ENCODE assay signal across 16 mouse cellular contexts in the genomic region with DNA sequence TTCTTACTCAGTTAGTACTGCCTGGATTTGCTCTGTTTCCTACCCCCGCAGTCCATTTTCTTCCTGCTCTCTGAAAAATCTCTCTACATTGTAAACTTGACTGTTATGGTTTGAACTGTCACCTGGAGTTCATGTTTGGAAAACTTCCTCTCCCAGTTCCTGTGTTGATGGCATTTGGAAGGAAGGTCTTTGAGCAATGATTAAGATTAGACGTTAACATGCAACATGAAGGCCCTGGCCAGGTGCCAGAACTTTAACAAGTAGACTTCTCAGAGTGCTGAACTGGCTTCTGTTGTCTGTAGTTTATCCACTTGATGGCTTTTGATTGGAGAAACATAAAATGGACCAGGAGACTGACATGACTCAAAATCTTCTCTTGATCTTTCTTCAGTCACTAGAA. TPM values are rescaled to one million over a fixed set of nuclear protein-coding genes. Genes with fewer than 3 reads are reported as not detected.
A peak's percentile ranks its signal among the peaks of the same experiment; 100 is the strongest.
DNase-seq lines count a peak whose midpoint lies in the region; ATAC-seq lines count a peak whose summit lies in the region.
"Had no signal": no experiment of that assay in that cellular context is flagged by ENCODE, and none has a peak within 500 bp of the region (broad histone marks: within the 10 kb centered on the region; RNA-seq: fewer than 3 reads in every experiment).

No protein-coding gene starts in this region.

- no peak overlapping the region for H3K4me2 ChIP-seq in embryonic facial prominence, embryonic 14.5 days (ENCODE audit: low read depth, low read length)
- no peak overlapping the region for H3K4me2 ChIP-seq in kidney, embryonic 16.5 days (replicated peaks; ENCODE audit: low read depth, low read length)
- H3K4me2 ChIP-seq: heart, embryonic 11.5 days; limb, embryonic 15.5 days had no signal

- 0 out of 2 replicates have a peak, but pooled peaks cover 2% of the 10 kb centered on the region for H3K9me3 ChIP-seq in embryonic facial prominence, embryonic 14.5 days (ENCODE audit: control insufficient read depth, low read length)
- H3K9me3 ChIP-seq in embryonic facial prominence, embryonic 10.5 days = no peaks in the 10 kb centered on the region
- H3K9me3 ChIP-seq in kidney, embryonic 16.5 days (ENCODE audit: low read length) = no peaks in the 10 kb centered on the region
- H3K9me3 ChIP-seq: limb, embryonic 15.5 days had no signal

- no peak overlapping the region for H3K27ac ChIP-seq in embryonic facial prominence, embryonic 14.5 days (replicated peaks; ENCODE audit: low read depth, low read length)
- H3K27ac ChIP-seq in embryonic facial prominence, embryonic 10.5 days (replicated peaks) = no peak overlapping the region
- no peak overlapping the region for H3K27ac ChIP-seq in kidney, embryonic 16.5 days (ENCODE audit: low read length)
- H3K27ac ChIP-seq: hindbrain, embryonic 10.5 days; left cerebral cortex, adult 2 months; limb, embryonic 15.5 days; macrophage had no signal

- H3K9ac ChIP-seq in embryonic facial prominence, embryonic 14.5 days (ENCODE audit: low read depth, low read length) = no peak overlapping the region
- H3K9ac ChIP-seq in kidney, embryonic 16.5 days (replicated peaks; ENCODE audit: low read length) = no peak overlapping the region
- H3K9ac ChIP-seq: limb, embryonic 15.5 days had no signal

- peak; percentile 19 for DNase-seq in embryonic facial prominence, embryonic 14.5 days (ENCODE audit: low spot score)
- DNase-seq in embryonic facial prominence, embryonic 10.5 days (ENCODE audit: low spot score) = no peak
- peak; percentile 42 to 59 for DNase-seq in kidney, adult 8-10 months
- DNase-seq in MN1 (ENCODE audit: low spot score) = peak; percentile 16
- peak; percentile 61 to 79 for DNase-seq in kidney, postnatal 36 days
- DNase-seq in spleen, postnatal 14 days (ENCODE audit: low spot score in 2 of 2) = no peak
- no peak for DNase-seq in gastrocnemius, postnatal 25 days
- DNase-seq: thymus, postnatal 25 days had no signal

- H3K36me3 ChIP-seq in embryonic facial prominence, embryonic 14.5 days (ENCODE audit: control insufficient read depth, insufficient read depth, low read length) = no peaks in the 10 kb centered on the region
- no peaks in the 10 kb centered on the region for H3K36me3 ChIP-seq in embryonic facial prominence, embryonic 10.5 days (replicated peaks)
- 0 out of 2 replicates have a peak, but pooled peaks cover under 1% of the 10 kb centered on the region for H3K36me3 ChIP-seq in kidney, embryonic 16.5 days (ENCODE audit: insufficient read depth, low read length)
- H3K36me3 ChIP-seq: hindbrain, embryonic 10.5 days; limb, embryonic 15.5 days had no signal

- no peak overlapping the region for H3K4me3 ChIP-seq in embryonic facial prominence, embryonic 14.5 days (ENCODE audit: low read depth, low read length)
- H3K4me3 ChIP-seq in embryonic facial prominence, embryonic 10.5 days = no peak overlapping the region
- no peak overlapping the region for H3K4me3 ChIP-seq in kidney, embryonic 16.5 days (ENCODE audit: low read length)
- H3K4me3 ChIP-seq: hindbrain, embryonic 10.5 days; left cerebral cortex, adult 2 months; limb, embryonic 15.5 days had no signal

- WGBS in embryonic facial prominence, embryonic 14.5 days = 62% methylated on average over 2 of the region's 2 CpGs
- WGBS in embryonic facial prominence, embryonic 10.5 days = 89% methylated on average over 2 of the region's 2 CpGs
- 60% methylated on average over 2 of the region's 2 CpGs for WGBS in kidney, embryonic 16.5 days

- H3K4me1 ChIP-seq in embryonic facial prominence, embryonic 14.5 days (ENCODE audit: control insufficient read depth, insufficient read depth, low read length) = 0 out of 2 replicates have a peak, but pooled peaks cover 5% of the 10 kb centered on the region
- peaks cover 15% of the 10 kb centered on the region for H3K4me1 ChIP-seq in embryonic facial prominence, embryonic 10.5 days
- H3K4me1 ChIP-seq in kidney, embryonic 16.5 days (ENCODE audit: insufficient read depth, low read length) = peaks cover 22% of the 10 kb centered on the region

- H3K27me3 ChIP-seq in embryonic facial prominence, embryonic 14.5 days (replicated peaks; ENCODE audit: control insufficient read depth, insufficient read depth, low read length) = no peaks in the 10 kb centered on the region
- no peaks in the 10 kb centered on the region for H3K27me3 ChIP-seq in embryonic facial prominence, embryonic 10.5 days (replicated peaks; ENCODE audit: low read depth, poor library complexity, severe bottlenecking)
- H3K27me3 ChIP-seq in kidney, embryonic 16.5 days (ENCODE audit: insufficient read depth, low read length) = no peaks in the 10 kb centered on the region
- H3K27me3 ChIP-seq: limb, embryonic 15.5 days had no signal

- no peak for ATAC-seq in embryonic facial prominence, embryonic 14.5 days (ENCODE audit: low read depth)
- ATAC-seq in kidney, embryonic 16.5 days (ENCODE audit: low FRiP score, low TSS enrichment) = no peak

RNA-seq across cellular contexts. Expression of a gene that starts 31.0 kb away (rescaled TPM):
- polyA plus RNA-seq in embryonic facial prominence, embryonic 14.5 days (2014; fragmentation: Nextera tagmentation; extraction: Ambion mirVana) = 129 and 147 TPM in 2 replicates
- 91.2 and 105 TPM in 2 replicates for polyA plus RNA-seq in embryonic facial prominence, embryonic 10.5 days (2016; fragmentation: Nextera tagmentation; extraction: Ambion mirVana)
- 144 and 147 TPM in 2 replicates for polyA plus RNA-seq in kidney, embryonic 16.5 days (2015; fragmentation: Nextera tagmentation; extraction: Ambion mirVana)
- total RNA-seq in gastrocnemius, postnatal 25 days (2021) = 10 to 100 TPM; 89.0 to 91.1 TPM

RNA-seq across cellular contexts. Expression of a gene that starts 32.3 kb away (rescaled TPM):
- 1.0 and 2.1 TPM in 2 replicates for polyA plus RNA-seq in embryonic facial prominence, embryonic 14.5 days (2014; fragmentation: Nextera tagmentation; extraction: Ambion mirVana)
- polyA plus RNA-seq in embryonic facial prominence, embryonic 10.5 days (2016; fragmentation: Nextera tagmentation; extraction: Ambion mirVana) = 0.34 and 0.85 TPM in 2 replicates
- 4.5 and 6.5 TPM in 2 replicates for polyA plus RNA-seq in kidney, embryonic 16.5 days (2015; fragmentation: Nextera tagmentation; extraction: Ambion mirVana)
- under 1 TPM; 0.75 to 0.90 TPM for total RNA-seq in gastrocnemius, postnatal 25 days (2021)
- total RNA-seq: monocyte, adult 5-6 weeks had no signal
- polyA plus RNA-seq: cortical plate, adult 2 months; macrophage had no signal

Comparison
In these comparisons a context has a peak if more than half of its experiments do, and no peak if none do; other contexts are left out.
1. DNase-seq: peak in embryonic facial prominence, embryonic 14.5 days (single experiment), kidney, adult 8-10 months (2 of 2), MN1 (single experiment) and kidney, postnatal 36 days (2 of 2); none in embryonic facial prominence, embryonic 10.5 days (single experiment), spleen, postnatal 14 days (0 of 2) and gastrocnemius, postnatal 25 days (single experiment).